Mouse (Mus musculus) heart, embryonic 14.5 days (tissue): ENCODE measurements around the gene Prr12. TPM values are rescaled to one million over a fixed set of nuclear protein-coding genes. Genes with fewer than 3 reads are reported as not detected.

Experiments used
- ATAC-seq: fragments of 200-750 bp; cut with Nextera tagmentation; 2 replicates; pipeline ENCODE4 v1.8.0; 2017; ENCODE audit warnings: low read depth, moderate TSS enrichment; ENCODE audit not compliant: insufficient number of reproducible peaks, insufficient read depth, low FRiP score
- H3K27ac ChIP-seq, 2 experiments: fragments of 200-500 bp in 1 of 2; fragments of 300-500 bp in 1 of 2; sonication (generic) in 1 of 2; replicated peaks in 1 of 2; 2 replicates each; pipeline ENCODE4 v1.5.1; 2012 to 2014; ENCODE audit warnings: low read depth in 2 of 2, low read length in 2 of 2, control low read depth in 1 of 2, mild to moderate bottlenecking in 1 of 2, mixed read lengths in 1 of 2; ENCODE audit not compliant: control insufficient read depth in 1 of 2, insufficient read depth in 1 of 2
- H3K27me3 ChIP-seq: fragments of 300-500 bp; sonication (generic); 2 replicates; pipeline ENCODE4 v1.6.1; 2014; ENCODE audit warnings: mild to moderate bottlenecking, low read length, control low read depth; ENCODE audit not compliant: control insufficient read depth, insufficient read depth
- H3K36me3 ChIP-seq: fragments of 300-500 bp; sonication (generic); 2 replicates; pipeline ENCODE4 v1.6.1; 2014; ENCODE audit warnings: mild to moderate bottlenecking, control low read depth, low read length, mixed read lengths; ENCODE audit not compliant: control insufficient read depth, insufficient read depth
- H3K4me1 ChIP-seq, 2 experiments: fragments of 200-500 bp in 1 of 2; fragments of 300-500 bp in 1 of 2; sonication (generic) in 1 of 2; 2 replicates each; pipeline ENCODE4 v1.6.1; 2012 to 2014; ENCODE audit warnings: low read length in 2 of 2, control low read depth in 1 of 2, mixed read lengths in 1 of 2; ENCODE audit not compliant: control insufficient read depth in 2 of 2, insufficient read depth in 2 of 2
- H3K4me2 ChIP-seq: fragments of 300-500 bp; sonication (generic); 2 replicates; pipeline ENCODE4 v1.6.1; 2014; ENCODE audit warnings: mild to moderate bottlenecking, low read length
- H3K4me3 ChIP-seq, 2 experiments: fragments of 200-500 bp in 1 of 2; fragments of 300-500 bp in 1 of 2; sonication (generic) in 1 of 2; 2 replicates each; pipeline ENCODE4 v1.5.1; 2012 to 2014; ENCODE audit warnings: low read length in 2 of 2, mild to moderate bottlenecking in 2 of 2, control low read depth in 1 of 2, low read depth in 1 of 2, moderate library complexity in 1 of 2; ENCODE audit not compliant: control insufficient read depth in 1 of 2, insufficient read depth in 1 of 2
- H3K9ac ChIP-seq: fragments of 300-500 bp; sonication (generic); 2 replicates; pipeline ENCODE4 v1.6.1; 2014; ENCODE audit warnings: mild to moderate bottlenecking, low read length
- H3K9me3 ChIP-seq: fragments of 300-500 bp; sonication (generic); 2 replicates; pipeline ENCODE4 v1.6.1; 2016; ENCODE audit warnings: low read length, control low read depth; ENCODE audit not compliant: control insufficient read depth
- WGBS: fragments of 180-500 bp; shearing (Covaris S2); extraction: QIAGEN DNeasy Blood & Tissue Kit; methylation state at CpG from one replicate; pipeline ENCODE4 v1.1.7; 2014; 5-methylcytosine and 5-hydroxymethylcytosine counted together
- polyA plus RNA-seq: library from polyadenylated mRNA; unstranded; fragments of >200 nt; fragmentation: Nextera tagmentation; extraction: Ambion mirVana; gene quantifications from 2 replicates; pipeline ENCODE4 v1.2.1, GENCODE M21; 2014

The Prr12 gene
- polyA plus RNA-seq, 1 experiment from 2014 or later, result 8.7 TPM

GRCm38 (mm10) chr7:45076501-45076900 is 23.8 kb upstream of the Prr12 start:
- ATAC-seq, result no peak
- Histone ChIP-seq H3K4me2 (no peak overlapping the region), H3K36me3 (peaks cover 43% of the 10 kb centered on the region), H3K4me3 (no peak overlapping the region), H3K9me3 (no peaks in the 10 kb centered on the region), H3K27me3 (no peaks in the 10 kb centered on the region), H3K4me1 (peaks cover 15 to 19% of the 10 kb centered on the region in 2 experiments), H3K27ac (no peak overlapping the region), H3K9ac (no peak overlapping the region)
- 88% methylated on average over 30 of the region's 30 CpGs for WGBS

DNA sequence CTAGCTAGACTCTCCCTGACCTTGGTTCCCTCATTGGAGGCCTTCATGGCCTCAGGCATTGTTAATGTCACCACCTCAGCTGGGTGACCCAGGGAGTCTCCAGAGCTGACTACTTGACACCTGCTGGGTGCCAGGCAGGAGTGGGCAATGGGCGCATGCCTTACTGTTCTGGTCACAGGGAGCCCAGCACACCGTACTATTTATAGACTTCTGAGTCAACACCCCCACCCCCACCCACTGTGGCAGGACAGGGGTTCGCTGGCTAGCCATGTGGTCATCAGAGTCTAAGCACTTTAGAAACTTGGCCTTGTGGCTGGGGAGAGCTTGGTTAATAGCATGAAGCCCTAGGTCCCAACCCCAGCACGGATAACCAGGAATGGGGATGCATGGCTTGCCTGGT is 22.7 kb upstream of the Prr12 start:
- WGBS, result 27% methylated on average over 4 of the region's 4 CpGs
- peaks cover 43% of the 10 kb centered on the region for H3K36me3 ChIP-seq
- H3K9me3 ChIP-seq, result no peaks in the 10 kb centered on the region
- H3K27me3 ChIP-seq, result no peaks in the 10 kb centered on the region
- H3K4me1 ChIP-seq, result peaks cover 15 to 19% of the 10 kb centered on the region in 2 experiments
- H3K9ac ChIP-seq, result peak overlapping the region; percentile 52
- no peak overlapping the region for H3K4me3 ChIP-seq
- ATAC-seq, result peak; percentile 37
- peak overlapping the region; percentile 21; the same call in 1 of the 2 replicates for H3K4me2 ChIP-seq
- peak overlapping the region; percentile 90 to 91 for H3K27ac ChIP-seq

DNA sequence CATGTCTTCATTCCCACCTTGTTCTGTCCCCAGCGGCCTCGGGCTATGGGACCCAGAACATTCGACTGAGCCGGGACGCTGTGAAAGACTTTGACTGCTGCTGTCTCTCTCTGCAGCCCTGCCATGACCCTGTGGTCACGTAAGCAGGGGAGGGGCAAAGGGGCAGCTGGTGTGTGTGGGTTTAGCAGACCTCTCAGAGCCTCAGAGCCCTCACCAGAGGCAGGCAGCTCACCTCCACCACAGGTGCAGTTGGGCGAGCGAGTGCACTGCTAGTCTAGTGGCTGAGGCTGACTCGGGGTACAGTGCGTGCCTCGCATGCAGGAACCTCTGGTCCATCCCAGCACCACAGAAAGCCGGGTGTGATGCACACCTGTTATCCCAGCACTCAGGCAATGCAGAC is 21.3 kb upstream of the Prr12 start:
- ATAC-seq, result no peak
- no peaks in the 10 kb centered on the region for H3K9me3 ChIP-seq
- no peak overlapping the region for H3K4me2 ChIP-seq
- H3K4me1 ChIP-seq, result peaks cover 15 to 17% of the 10 kb centered on the region in 2 experiments
- 94% methylated on average over 12 of the region's 12 CpGs for WGBS
- no peak overlapping the region for H3K4me3 ChIP-seq
- no peaks in the 10 kb centered on the region for H3K27me3 ChIP-seq
- no peak overlapping the region for H3K9ac ChIP-seq
- no peak overlapping the region for H3K27ac ChIP-seq
- peaks cover 43% of the 10 kb centered on the region for H3K36me3 ChIP-seq

DNA sequence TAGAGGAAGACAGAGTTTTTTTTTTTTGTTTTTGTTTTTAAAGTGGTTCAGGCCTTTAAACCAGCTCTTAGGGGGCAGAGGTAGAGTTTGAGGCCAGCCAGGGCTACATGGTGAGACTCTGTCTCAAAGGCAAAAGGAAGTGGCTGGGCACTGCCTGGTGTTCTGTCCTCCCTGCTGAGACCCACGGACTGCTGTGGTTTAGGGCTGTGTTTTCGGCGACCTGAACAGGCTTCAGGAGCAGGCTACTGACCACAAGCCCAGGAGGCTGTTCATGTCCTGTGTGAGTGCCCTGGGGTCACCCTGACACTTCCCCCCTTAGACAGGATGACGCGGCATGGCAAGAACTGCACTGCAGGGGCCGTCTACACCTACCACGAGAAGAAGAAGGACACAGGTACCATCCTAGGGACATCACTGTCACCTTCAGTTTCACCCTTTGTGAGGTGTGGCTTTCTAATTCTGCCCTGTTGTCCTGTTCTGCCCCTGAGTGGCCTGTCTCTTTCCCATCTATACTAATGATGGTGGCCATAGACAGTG is 20.6 kb upstream of the Prr12 start:
- Histone ChIP-seq H3K4me1 (peaks cover 15 to 16% of the 10 kb centered on the region in 2 experiments), H3K9me3 (no peaks in the 10 kb centered on the region), H3K4me2 (no peak overlapping the region), H3K4me3 (no peak overlapping the region), H3K36me3 (peaks cover 43% of the 10 kb centered on the region), H3K9ac (no peak overlapping the region), H3K27ac (no peak overlapping the region), H3K27me3 (no peaks in the 10 kb centered on the region)
- no peak for ATAC-seq
- WGBS, result 73% methylated on average over 7 of the region's 7 CpGs

GRCm38 (mm10) chr7:45072230-45072629 is 19.5 kb upstream of the Prr12 start:
- ATAC-seq, result no peak
- WGBS, result 87% methylated on average over 2 of the region's 2 CpGs
- H3K4me2 ChIP-seq, result no peak overlapping the region

DNA sequence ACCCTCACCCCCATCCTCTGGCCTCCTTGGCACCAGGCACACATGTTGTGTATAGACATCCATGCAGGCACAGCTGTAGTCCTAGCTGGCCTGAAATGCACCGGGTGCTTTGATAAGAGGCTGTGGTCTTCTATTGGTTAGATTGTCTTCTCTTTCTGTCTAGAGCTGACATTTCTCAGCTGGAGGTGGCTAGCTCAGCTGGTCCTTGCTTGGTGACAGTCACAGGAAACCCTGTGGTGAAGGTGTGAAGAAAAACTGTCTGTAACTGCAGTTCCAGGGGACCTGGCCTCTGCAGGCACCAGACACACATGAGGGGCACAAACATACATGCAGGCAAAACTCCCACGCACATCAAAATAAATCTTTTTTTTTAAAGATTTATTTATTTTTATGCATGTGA is 17.0 kb upstream of the Prr12 start:
- Histone ChIP-seq H3K27ac (no peak overlapping the region), H3K27me3 (no peaks in the 10 kb centered on the region), H3K4me2 (no peak overlapping the region), H3K4me1 (peaks cover 0 to under 1% of the 10 kb centered on the region in 2 experiments; a peak in 2 of 4 replicates), H3K9ac (no peak overlapping the region), H3K4me3 (no peak overlapping the region), H3K36me3 (peaks cover 11% of the 10 kb centered on the region), H3K9me3 (no peaks in the 10 kb centered on the region)
- ATAC-seq, result no peak
- WGBS, result 67% methylated on average over 2 of the region's 2 CpGs

More at GRCm38 (mm10) chr7:45072230-45072629, 19.5 kb upstream of the Prr12 start:
- Histone ChIP-seq H3K9me3 (no peaks in the 10 kb centered on the region), H3K36me3 (peaks cover 32% of the 10 kb centered on the region), H3K27me3 (no peaks in the 10 kb centered on the region), H3K9ac (no peak overlapping the region), H3K4me1 (peaks cover 15 to 16% of the 10 kb centered on the region in 2 experiments), H3K27ac (no peak overlapping the region), H3K4me3 (no peak overlapping the region)

DNA sequence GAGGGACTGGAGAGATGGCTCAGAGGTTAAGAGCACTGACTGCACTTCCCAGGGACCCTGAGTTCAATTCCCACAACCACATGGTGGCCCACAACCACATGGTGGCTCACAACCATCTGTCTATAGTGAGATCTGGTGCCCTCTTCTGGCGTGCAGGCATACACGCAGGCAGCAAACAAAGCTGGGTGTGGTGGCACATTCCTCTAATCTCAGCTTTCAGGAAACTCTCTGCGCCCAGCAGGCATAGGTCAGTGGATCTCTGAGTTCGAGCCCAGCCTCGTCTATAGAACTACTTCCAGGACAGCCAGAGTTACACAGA is 15.3 kb upstream of the Prr12 start:
- Histone ChIP-seq H3K4me3 (no peak overlapping the region), H3K4me1 (peaks cover 0 to 5% of the 10 kb centered on the region in 2 experiments; a peak in 2 of 4 replicates), H3K9me3 (no peaks in the 10 kb centered on the region), H3K36me3 (no peaks in the 10 kb centered on the region; the same call in 1 of the 2 replicates), H3K27me3 (no peaks in the 10 kb centered on the region), H3K4me2 (no peak overlapping the region), H3K9ac (no peak overlapping the region), H3K27ac (no peak overlapping the region)
- WGBS, result 29% methylated on average over 5 of the region's 5 CpGs
- no peak for ATAC-seq
